Mouse (Mus musculus) ES-Bruce4 (cell line): ENCODE results near the gene Pik3cg. TPM values are rescaled to one million over a fixed set of nuclear protein-coding genes. Genes with fewer than 3 reads are reported as not detected.

Experiments
- H3K27ac ChIP-seq: 2 replicates; pipeline ENCODE4 v1.5.1; 2012; ENCODE audit warnings: low read length, inconsistent platforms; ENCODE audit not compliant: insufficient read depth
- H3K27me3 ChIP-seq: 2 replicates; pipeline ENCODE4 v1.6.1; 2012; ENCODE audit warnings: mild to moderate bottlenecking, low read length, inconsistent platforms; ENCODE audit not compliant: control insufficient read depth, poor library complexity, insufficient read depth, severe bottlenecking
- H3K36me3 ChIP-seq: 2 replicates; pipeline ENCODE4 v1.6.1; 2012; ENCODE audit warnings: inconsistent platforms, mild to moderate bottlenecking, low read length, moderate library complexity; ENCODE audit not compliant: control insufficient read depth, poor library complexity, insufficient read depth, severe bottlenecking
- H3K4me1 ChIP-seq: one replicate; pipeline ENCODE4 v1.8.1; 2011; ENCODE audit warnings: low read length; ENCODE audit not compliant: control insufficient read depth, insufficient read depth
- H3K4me3 ChIP-seq: 2 replicates; pipeline ENCODE4 v1.5.1; 2011; ENCODE audit warnings: low read depth, mild to moderate bottlenecking, low read length
- H3K9ac ChIP-seq: 2 replicates; pipeline ENCODE4 v1.6.1; 2012; ENCODE audit warnings: low read depth, mild to moderate bottlenecking, inconsistent platforms; ENCODE audit not compliant: poor library complexity, severe bottlenecking
- H3K9me3 ChIP-seq: replicated peaks from 2 replicates; pipeline ENCODE4 v1.6.1; 2012; ENCODE audit warnings: mild to moderate bottlenecking, low read length, inconsistent platforms; ENCODE audit not compliant: control insufficient read depth, poor library complexity, insufficient read depth, severe bottlenecking
- CTCF ChIP-seq: IDR thresholded peaks from one replicate; pipeline ENCODE4 v1.8.1; 2011; ENCODE audit warnings: low read depth, low read length
- EP300 ChIP-seq: IDR thresholded peaks from 2 replicates; pipeline ENCODE4 v1.6.1; 2011; ENCODE audit warnings: low read depth, low read length; ENCODE audit not compliant: insufficient read depth
- POLR2A ChIP-seq: IDR thresholded peaks from one replicate; pipeline ENCODE4 v1.8.1; 2011; ENCODE audit warnings: low read length; ENCODE audit not compliant: insufficient read depth
- polyA plus RNA-seq: library from polyadenylated mRNA; stranded (reverse); fragments of >200 nt; gene quantifications from 2 replicates; pipeline ENCODE4 v1.2.4, GENCODE M21; 2011; ENCODE audit warnings: low read depth; ENCODE audit not compliant: missing spikeins, insufficient read depth, insufficient read length

The Pik3cg gene
- polyA plus RNA-seq, 1 experiment = 0.21 TPM

DNA sequence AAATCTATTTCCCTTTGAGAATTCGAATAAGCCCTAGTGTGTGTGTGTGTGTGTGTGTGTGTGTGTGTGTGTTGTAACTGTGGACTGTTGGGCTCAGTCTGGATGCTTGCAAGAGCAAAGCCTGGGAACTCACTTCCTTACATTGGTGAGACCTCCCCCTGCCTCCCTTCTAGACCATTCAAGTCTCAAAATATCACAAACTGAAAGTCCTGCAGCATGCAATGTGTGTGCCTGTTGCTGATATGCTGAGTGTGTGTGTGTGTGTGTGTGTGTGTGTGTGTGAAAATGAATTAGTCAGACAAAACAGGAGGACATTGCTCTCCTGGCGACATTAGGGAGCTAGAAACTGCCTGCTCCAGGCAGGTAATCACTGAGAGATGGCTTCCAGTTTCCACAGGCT, 492 bp upstream of the Pik3cg start:
- no peak overlapping the region for H3K27ac ChIP-seq
- no peak overlapping the region for H3K4me3 ChIP-seq
- TF ChIP-seq EP300 (no peak), POLR2A (no peak), CTCF (no peak)
- H3K9ac ChIP-seq = no peak overlapping the region
- no peaks in the 10 kb centered on the region for H3K27me3 ChIP-seq
- no peaks in the 10 kb centered on the region for H3K36me3 ChIP-seq
- H3K9me3 ChIP-seq = 0 out of 2 replicates have a peak, but pooled peaks cover 3% of the 10 kb centered on the region
- H3K4me1 ChIP-seq = no peaks in the 10 kb centered on the region

GRCm38 (mm10) chr12:32207141-32207540, 1.3 kb downstream of the Pik3cg start:
- H3K9me3 ChIP-seq = no peaks in the 10 kb centered on the region
- H3K9ac ChIP-seq = no peak overlapping the region
- H3K27ac ChIP-seq = no peak overlapping the region
- TF ChIP-seq CTCF (no peak), POLR2A (no peak), EP300 (no peak)
- H3K4me1 ChIP-seq = no peaks in the 10 kb centered on the region
- H3K27me3 ChIP-seq = no peaks in the 10 kb centered on the region
- H3K36me3 ChIP-seq = no peaks in the 10 kb centered on the region
- H3K4me3 ChIP-seq = no peak overlapping the region

GRCm38 (mm10) chr12:32203695-32204094, 4.8 kb downstream of the Pik3cg start:
- TF ChIP-seq EP300 (no peak), POLR2A (no peak)
- Histone ChIP-seq H3K9me3 (0 out of 2 replicates have a peak, but pooled peaks cover 2% of the 10 kb centered on the region), H3K4me1 (no peaks in the 10 kb centered on the region), H3K4me3 (no peak overlapping the region), H3K27me3 (no peaks in the 10 kb centered on the region), H3K36me3 (no peaks in the 10 kb centered on the region), H3K9ac (no peak overlapping the region), H3K27ac (no peak overlapping the region)

DNA sequence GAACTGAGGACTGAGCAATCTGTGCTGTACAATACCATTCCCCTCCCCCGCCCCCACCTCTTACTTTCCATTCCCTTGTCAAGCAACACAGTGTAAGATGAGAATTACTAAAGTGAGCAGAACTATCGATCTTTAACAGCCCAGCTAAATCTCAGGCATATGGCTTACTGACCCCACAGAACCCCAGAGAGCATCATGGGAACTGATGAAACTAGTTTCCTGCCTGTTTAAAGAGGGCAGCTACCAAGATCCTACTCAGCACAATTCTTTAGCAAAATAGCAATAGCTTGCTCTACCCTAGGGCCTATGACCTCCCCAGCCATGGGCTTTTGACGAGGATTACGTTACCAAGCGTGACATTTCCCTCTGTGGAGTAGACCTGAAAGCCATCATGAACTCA, 5.9 kb downstream of the Pik3cg start:
- H3K4me3 ChIP-seq = no peak overlapping the region

GRCm38 (mm10) chr12:32201932-32202331, 6.5 kb downstream of the Pik3cg start:
- H3K36me3 ChIP-seq = no peaks in the 10 kb centered on the region
- no peak overlapping the region for H3K4me3 ChIP-seq
- H3K9me3 ChIP-seq = 0 out of 2 replicates have a peak, but pooled peaks cover 2% of the 10 kb centered on the region
- TF ChIP-seq CTCF = no peak
- TF ChIP-seq EP300 = no peak
- no peak for TF ChIP-seq POLR2A
- no peak overlapping the region for H3K27ac ChIP-seq
- H3K4me1 ChIP-seq = no peaks in the 10 kb centered on the region
- no peak overlapping the region for H3K9ac ChIP-seq
- H3K27me3 ChIP-seq = no peaks in the 10 kb centered on the region

More for the DNA sequence above, 5.9 kb downstream of the Pik3cg start:
- H3K27ac ChIP-seq = no peak overlapping the region
- no peak for TF ChIP-seq CTCF
- no peak for TF ChIP-seq POLR2A
- TF ChIP-seq EP300 = no peak
- 0 out of 2 replicates have a peak, but pooled peaks cover 2% of the 10 kb centered on the region for H3K9me3 ChIP-seq
- no peak overlapping the region for H3K9ac ChIP-seq
- H3K27me3 ChIP-seq = no peaks in the 10 kb centered on the region
- H3K36me3 ChIP-seq = no peaks in the 10 kb centered on the region
- no peaks in the 10 kb centered on the region for H3K4me1 ChIP-seq

GRCm38 (mm10) chr12:32201070-32201585, 7.3 kb downstream of the Pik3cg start:
- no peak overlapping the region for H3K4me3 ChIP-seq
- H3K36me3 ChIP-seq = no peaks in the 10 kb centered on the region
- TF ChIP-seq CTCF = no peak
- TF ChIP-seq POLR2A = no peak
- TF ChIP-seq EP300 = no peak
- H3K9me3 ChIP-seq = 0 out of 2 replicates have a peak, but pooled peaks cover 2% of the 10 kb centered on the region
- no peaks in the 10 kb centered on the region for H3K4me1 ChIP-seq
- H3K9ac ChIP-seq = no peak overlapping the region
- no peaks in the 10 kb centered on the region for H3K27me3 ChIP-seq
- H3K27ac ChIP-seq = no peak overlapping the region
